Mouse (Mus musculus): ENCODE results near the gene Irx2.

The Irx2 gene

DNA sequence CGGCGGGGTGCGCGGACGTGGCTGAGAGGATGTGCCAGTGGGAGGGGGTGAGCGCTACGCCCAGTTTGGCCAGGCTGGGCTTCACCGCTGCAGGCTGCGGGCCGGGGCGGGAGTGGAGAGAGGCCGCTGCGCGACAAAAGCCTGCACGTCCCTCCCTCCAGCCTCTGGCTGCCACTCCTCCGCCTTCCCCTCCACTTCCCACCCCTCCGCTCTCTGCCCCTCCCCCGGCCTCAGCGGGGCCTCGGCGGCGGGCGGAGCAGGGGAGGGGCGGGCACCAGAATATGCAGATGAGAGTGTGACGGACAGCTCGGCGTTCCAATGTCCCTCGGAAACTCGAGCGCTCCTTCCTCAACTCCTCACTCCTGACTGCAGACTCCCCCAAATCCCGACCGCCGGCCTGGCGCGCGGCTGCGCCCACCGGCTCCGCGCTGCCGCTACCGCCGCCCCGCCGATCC is at the start of gene Irx2:
Gene Irx2, plus strand, starts transcription at position 359 of the 455 bp plus-strand sequence.
- no peak for DNase-seq (ENCODE audit: low spot score in 2 of 2)

DNA sequence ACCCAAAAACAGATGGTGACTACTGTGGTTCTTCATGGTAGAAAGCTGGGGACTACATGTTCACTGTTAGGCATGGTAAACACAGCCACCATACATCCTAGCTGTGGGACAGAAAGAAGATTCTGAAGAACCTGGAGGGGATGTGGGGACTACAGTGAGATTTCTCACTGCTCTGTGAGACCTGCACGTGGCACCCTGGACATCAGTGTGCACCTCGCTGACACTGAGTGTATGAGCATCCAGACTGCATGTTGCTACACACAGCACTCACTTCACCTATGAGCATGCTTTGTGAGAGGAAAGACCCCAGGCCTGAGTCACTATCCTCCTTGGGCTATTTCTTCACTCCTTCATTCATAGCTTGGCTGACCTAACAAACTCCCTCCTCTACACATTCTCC is 47.3 kb upstream of the Irx2 start:
- DNase-seq (ENCODE audit: low spot score in 2 of 2), result no peak

DNA sequence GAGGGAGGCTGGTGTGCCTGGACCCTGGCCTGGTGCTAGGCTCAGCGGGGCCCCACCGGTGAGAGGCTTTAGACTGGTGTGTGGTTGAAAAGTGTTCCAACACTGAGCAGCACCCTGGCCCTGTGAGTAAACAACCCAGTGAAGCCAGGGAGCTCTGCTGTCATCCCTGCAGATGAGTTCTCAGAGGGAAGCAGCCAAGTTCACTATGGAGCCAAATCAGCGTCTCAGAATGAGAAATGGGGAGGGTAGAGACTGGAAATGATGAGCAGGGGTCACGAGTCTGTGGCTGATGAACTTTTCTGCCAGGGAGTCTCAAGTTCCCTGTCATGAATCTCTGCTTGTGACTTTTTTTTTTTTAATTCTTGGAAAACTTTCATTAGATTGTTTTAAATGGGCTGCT is 36.1 kb upstream of the Irx2 start:
- no peak for DNase-seq (ENCODE audit: low spot score in 2 of 2)

DNA sequence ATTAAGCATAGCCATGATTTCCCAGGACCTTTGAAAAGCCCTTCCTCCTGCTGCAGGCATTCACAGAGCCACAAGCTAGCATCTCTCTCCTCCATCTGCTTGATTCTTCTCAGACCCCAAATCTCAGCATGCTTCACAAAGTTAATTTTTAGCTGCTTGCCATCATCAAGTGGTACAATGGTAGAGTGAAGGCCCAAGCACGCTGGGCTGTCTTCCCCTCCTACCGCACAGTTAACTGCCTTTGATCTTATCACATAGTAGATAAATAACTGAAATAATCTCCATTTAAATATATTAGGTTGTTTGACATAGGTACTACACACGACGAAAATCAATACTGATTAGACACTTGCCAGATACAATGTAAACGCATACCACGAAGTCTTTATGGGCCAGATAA is 35.3 kb upstream of the Irx2 start:
- no peak for DNase-seq (ENCODE audit: low spot score in 2 of 2)

DNA sequence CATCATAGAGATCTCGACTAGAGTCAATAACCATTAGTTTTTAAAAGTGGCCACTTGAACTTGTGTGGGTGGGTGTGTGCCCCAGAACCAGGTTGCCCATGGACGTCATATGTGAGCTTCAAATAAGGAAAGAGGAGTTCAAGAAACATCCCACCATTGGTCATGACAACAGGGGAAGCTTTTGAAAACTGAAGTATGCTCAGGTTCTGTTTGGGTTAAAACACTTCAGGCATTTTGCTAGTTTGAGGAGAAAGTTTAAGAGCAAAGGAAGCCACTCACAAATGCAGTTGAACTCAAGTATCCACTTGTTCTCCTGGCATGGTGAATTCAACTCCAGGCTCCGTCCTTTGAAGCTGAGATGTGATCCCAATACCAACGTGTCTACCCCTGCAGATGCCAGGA is 34.9 kb upstream of the Irx2 start:
- no peak for DNase-seq (ENCODE audit: low spot score in 2 of 2)

DNA sequence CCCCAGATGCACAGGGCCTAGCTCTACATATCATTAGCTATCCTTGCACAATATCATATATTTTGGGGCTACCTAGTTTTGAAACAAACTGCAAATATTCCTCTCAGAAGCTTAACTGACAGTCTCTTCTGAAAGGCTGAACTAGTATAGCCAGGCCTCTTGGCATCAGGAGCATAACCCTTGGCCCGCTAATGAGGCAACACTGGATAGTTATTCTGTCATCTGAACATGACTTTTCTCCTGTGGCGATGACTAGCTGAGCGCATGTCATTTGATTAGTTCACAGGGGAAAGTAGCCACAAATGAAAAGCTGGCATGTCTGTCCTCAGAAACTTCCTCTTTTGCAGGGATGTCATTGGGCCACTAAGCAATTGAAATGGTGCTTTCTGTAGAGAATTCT is 29.4 kb upstream of the Irx2 start:
- DNase-seq (ENCODE audit: low spot score in 2 of 2), result no peak

DNA sequence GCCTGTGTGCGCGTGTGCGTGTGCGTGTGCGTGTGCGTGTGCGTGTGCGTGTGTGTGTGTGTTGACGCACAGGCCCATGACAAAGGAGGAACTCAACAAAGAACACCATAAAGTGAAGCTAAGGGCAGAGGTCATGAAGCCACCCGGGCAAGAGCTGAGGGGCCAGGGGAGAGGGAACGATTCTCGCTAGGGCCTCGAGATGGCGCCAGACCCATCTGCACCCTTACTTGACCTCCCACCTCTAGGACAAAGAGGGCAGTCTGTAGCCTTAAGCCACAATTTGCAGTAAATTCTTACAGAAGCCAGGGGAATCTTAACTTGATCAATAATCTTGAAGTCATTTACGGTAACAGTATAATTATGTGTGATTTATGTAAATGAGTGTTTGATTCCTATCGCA is 19.9 kb upstream of the Irx2 start:
- DNase-seq (ENCODE audit: low spot score in 2 of 2), result no peak

DNA sequence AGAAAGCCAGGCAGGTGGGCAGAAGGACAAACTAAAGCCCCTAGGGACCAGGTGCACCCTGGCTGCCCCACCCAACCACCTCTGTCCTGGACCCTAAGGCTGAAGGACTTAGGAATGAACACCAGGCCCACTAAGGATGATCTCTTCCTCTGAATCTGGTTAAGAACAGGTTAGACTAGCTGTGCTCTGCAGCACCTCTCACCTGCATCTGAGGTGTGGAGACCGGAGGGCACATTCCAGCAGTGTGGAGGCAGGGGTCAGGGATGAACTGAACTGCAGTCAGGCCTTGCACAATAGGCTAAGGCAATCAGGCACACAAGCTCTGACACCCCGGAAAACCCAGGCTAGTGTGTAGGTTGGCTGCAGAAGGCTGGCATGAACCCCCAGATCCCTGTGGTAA is 18.3 kb upstream of the Irx2 start:
- DNase-seq (ENCODE audit: low spot score in 2 of 2), result no peak

DNA sequence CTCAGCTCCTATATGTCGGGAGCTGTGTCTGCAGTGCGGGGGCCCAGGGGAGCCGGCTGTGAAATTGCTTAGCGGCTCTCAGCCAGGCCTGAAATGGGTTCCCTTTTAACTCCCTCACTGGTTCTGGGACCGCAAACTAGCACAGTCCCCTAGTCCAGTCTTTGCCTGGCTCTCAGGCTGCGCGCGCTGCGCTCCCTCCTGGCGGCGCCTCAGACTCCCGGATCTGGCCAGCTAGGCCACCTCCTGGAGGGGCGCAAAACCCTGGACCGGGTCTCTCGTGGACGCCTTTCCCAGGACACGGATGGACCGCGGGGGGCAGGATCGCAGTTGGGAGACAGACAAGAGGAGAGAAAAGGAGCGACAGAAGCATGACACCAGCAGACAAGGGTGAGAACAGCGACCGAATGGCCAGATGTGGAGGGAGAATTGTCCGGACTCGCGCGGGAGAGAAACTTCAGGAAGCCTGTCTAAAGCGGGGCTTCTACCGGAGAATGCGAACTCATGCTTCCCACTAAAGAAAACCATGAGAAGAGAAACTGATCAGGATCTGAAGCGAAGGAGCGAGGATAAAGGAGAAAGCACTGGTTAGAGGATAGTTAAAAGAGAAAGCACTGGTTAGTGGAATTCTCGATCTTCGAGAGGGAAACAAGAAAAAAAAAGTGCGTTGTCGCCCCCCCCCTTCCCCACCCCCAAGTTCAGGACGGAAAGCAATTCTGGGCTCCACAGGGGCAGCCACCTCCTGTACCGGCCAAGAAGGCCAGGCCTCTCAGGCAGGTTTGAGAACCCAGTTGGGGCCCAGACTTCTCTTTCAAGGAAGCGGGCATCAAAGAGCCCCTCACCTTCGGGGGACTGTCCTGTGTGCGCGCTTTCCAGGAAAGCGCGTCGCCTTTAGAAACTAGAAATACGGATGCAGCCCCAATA is 4.4 kb upstream of the Irx2 start:
- DNase-seq (ENCODE audit: low spot score in 2 of 2), result no peak

DNA sequence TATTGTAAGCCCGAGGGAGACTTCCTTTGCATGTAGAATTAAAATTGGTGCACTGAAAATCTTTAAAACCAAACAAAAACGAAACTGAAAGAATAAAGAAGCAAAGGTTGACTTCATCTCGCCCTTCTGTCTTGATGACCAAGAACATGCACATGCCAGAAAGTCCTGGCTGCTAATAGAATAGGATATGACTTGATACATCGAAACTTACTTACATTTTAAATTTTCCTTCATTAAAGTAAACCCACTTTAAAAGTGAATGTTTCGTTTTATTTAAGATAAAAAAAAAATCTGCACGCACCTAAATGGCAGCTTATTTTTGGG is 3.8 kb upstream of the Irx2 start:
- no peak for DNase-seq (ENCODE audit: low spot score in 2 of 2)

DNA sequence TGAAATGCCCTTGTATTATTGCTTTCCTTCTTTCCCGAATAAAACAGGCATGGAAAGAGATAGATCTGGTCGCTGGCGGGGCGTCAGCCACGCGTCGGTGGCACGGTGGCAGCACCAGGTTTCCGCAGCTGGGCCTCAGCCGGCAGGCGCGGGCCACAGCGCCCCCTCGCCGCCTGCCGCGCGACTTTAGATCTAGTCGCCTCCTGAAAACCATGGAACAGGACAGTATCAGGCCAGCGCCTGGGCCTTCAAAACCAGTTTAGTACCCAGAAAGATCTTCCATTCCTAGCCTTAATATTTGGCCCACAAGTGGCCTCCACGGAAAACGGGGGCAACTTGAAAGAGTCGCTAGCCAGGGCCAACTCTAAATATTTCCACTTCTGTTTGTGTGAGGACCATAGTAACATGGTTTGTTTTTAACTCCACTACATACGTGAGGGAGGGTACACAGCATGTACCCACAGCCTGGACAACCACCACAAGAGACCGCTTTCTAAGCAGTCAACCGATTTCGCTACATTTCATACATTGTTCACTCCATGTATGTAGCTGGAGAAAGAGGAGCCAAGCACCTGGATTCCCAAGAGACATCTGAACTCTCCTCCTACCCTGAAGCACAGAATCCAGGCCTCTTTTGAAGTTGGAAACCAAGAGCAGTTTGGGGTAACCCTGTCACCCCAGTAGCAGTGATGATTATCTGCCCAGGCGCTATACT is 3.2 kb upstream of the Irx2 start:
- DNase-seq (ENCODE audit: low spot score in 2 of 2), result no peak

DNA sequence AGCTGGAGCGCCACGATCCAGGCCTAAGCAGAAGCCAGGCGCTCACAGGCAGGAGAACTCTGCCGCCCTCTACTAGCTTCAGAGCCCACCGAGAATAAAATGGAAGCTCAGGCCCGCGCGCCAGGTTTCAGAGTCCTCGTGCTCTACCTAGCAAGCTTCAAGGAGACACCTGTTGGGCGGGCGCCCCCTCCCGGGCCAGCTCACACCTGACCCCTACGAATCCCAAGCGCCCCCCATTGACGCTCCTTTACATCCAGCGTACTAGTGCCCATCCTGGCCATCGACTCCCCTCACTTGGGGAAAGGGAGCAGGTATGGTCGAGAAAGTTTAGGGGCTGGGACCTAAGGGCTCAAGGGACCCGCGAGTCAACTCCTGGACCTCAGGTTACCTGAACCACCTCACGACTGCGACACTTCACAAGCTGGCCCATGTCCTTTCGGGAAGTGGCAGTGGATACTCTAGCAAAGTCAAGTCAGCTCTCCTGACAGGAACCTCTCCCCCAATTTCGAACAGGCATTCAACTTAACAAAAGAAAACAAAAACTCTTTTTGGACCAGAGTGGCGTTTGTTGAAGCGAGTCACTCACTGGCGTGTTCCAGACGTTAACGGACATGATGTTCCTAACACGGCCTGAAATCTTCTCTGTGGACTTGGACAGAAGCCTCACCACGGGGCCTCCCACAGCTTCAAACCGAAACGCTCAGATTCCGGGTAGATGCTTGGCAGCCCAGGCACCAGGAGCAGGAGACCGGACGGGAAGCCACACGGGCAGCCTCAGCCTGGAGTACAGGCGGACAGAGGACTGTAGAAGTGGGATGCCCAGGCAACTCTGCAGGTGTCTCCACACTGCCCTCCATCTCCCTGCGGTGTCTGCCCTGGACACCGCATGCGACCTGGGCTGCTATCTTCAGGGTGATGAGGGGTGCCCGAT is 964 bp upstream of the Irx2 start:
- no peak for DNase-seq (ENCODE audit: low spot score in 2 of 2)

DNA sequence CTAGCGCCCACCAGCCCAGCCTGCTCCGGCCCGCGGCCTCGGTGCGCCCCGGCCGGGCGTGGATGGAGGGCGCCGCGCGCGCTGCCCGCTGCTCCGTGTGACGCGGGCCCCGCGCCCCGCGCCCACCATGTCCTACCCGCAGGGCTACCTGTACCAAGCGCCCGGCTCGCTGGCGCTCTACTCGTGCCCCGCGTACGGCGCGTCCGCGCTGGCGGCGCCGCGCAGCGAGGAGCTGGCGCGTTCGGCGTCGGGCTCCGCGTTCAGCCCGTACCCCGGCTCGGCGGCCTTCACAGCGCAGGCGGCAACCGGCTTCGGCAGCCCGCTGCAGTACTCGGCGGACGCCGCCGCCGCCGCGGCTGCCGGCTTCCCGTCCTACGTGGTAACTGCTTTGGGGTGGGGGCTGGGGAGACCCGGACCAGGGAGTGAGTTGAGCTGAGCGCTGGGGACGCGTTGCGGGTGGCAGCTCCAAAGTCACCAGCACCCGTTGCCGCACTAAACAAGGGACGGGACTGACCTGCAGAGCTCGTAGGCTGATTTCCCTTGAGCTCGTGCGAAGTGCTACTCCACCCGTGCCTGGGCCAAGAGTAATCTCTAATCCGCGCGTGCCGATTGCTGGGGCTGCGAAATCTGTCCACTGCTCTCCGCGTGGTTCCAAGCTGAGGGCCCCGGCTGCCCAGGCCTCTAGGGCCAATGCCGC is 463 bp downstream of the Irx2 start:
- DNase-seq (ENCODE audit: low spot score in 2 of 2), result no peak

DNA sequence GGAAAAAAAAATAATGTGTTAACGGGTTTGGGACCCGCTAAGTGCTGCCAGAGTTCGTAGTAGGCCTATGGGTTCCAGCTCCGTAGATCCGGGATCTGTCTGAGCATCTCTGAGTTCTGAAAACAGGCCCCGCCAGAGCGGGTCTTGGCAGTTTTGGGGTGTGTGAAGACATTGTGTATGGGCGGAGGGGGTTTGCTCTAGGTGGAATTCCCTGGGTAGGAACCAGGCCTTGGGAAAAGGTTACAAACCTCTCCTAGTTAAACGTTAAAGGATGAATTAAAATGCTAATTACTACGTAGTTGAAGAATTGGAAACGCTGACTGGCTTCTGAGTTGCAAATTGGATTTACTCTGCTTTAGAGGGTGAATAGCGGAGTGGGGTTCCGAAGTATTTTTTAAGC is 1.2 kb downstream of the Irx2 start:
- DNase-seq (ENCODE audit: low spot score in 2 of 2), result no peak

DNA sequence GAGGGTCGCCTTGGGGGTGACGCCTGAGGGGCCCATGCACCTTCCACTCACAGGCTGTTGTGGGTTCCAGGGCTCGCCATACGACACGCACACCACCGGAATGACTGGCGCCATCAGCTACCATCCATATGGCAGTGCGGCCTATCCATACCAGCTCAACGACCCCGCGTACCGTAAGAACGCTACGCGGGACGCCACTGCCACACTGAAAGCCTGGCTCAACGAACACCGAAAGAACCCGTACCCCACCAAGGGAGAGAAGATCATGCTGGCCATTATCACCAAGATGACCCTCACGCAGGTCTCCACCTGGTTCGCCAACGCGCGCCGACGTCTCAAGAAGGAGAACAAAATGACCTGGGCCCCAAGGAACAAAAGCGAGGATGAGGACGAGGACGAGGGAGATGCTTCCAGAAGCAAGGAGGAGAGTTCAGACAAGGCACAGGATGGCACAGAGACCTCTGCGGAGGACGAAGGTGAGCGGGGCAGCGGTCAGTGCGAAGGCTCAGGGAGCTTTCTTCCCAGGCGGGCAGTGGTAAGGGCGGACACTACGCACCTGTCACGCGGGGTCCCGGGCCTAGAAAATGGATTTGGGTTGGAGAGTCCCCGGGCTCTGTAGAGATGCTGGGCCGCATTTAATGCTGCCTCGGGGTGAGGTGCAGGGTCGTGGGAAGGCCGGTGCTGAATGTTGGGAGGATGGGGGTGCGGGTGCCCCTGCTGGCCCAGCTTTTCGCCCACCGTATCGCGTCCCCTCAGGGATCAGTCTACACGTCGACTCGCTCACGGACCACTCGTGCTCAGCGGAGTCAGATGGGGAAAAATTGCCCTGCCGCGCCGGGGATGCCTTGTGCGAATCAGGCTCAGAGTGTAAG is 2.1 kb downstream of the Irx2 start:
- DNase-seq (ENCODE audit: low spot score in 2 of 2), result no peak

DNA sequence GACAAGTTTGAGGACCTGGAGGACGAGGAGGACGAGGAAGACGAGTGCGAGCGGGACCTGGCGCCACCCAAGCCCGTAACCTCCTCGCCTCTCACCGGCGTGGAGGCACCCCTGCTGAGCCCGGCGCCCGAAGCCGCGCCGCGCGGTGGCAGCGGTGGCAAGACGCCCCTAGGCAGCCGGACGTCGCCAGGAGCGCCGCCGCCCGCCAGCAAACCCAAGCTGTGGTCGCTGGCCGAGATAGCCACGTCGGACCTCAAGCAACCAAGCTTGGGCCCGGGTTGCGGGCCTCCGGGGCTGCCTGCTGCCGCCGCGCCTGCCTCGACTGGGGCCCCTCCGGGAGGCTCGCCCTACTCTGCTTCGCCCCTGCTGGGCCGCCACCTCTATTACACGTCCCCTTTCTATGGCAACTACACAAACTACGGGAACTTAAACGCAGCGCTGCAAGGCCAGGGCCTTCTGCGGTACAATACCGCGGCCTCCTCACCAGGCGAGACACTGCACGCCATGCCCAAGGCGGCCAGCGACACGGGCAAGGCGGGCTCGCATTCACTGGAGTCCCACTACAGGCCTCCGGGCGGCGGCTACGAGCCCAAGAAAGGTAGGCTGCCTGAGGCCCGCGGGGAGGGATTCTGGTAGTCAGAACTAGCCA is 2.9 kb downstream of the Irx2 start:
- DNase-seq (ENCODE audit: low spot score in 2 of 2), result no peak

DNA sequence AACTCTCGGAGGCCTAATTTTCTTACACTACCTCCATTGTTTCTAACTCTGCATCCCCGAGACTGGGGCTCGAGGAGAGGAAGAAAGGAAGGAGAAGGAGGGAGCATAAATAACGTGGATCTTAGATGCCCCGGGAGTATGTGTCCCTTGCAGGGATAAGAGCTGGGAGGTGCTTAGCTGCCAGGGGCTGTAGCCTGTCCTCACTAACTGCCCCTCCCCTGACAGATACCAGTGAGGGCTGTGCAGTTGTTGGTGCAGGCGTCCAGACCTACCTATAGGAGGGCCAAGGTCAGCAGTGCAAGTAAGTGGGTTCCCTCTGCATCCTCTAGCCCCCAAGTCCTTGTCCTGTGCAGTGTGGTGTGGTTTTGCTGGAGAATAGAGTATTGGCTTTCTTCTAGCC is 3.7 kb downstream of the Irx2 start:
- DNase-seq (ENCODE audit: low spot score in 2 of 2), result no peak

DNA sequence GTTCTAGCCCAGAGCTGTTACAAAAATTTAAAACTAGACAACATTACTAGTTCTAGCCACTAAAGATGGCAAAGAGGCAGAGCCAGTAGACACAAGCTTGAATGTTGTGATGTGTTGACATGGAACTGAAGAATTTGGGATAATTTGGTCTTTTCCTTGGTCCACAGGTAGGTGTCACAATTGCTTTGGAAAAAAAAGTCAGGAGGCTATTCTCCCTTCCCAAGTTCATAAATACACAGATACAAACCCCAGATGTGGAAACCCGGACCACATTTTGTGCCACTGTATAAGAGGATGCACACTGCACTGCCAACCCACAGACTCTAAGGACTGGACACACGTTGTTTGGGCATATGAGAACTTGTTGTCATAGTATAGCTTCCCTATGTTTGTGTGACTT is 4.5 kb downstream of the Irx2 start:
- no peak for DNase-seq (ENCODE audit: low spot score in 2 of 2)

DNA sequence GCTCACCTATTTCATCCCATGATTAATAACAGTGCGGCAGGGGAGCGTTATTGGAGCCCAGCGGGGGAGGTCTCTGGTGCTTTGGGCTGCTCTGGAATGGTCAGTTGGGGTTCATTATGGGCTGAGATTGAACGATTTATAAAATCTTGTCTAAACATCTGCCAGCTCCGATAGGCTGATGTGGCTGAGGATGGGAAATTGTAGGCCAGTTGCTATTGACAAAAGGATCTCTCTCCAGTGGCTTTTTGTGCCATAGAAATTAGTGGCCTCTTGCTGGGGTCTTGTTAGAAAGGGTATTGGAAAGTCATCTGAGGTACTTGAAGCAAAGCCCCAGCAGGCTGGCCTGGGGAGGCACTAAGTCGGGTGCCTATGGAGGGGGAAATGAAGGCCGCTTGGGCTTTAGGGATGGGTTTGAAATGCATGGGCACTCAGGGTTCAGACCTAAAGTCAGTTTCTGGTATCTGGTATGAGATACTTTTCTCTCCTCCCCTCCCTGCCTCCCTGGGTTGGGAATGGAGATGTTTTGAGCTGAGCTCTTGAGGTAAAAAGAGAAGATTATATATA is 6.2 kb downstream of the Irx2 start:
- DNase-seq (ENCODE audit: low spot score in 2 of 2), result no peak

All from frontal cortex, postnatal 10 days (tissue).